Mouse (Mus musculus) intestine, embryonic 15.5 days (tissue): ENCODE data around the gene Smarcd2. TPM values are rescaled to one million over a fixed set of nuclear protein-coding genes. Genes with fewer than 3 reads are reported as not detected.

Experiments used
- ATAC-seq: fragments of 200-750 bp; cut with Nextera tagmentation; 2 replicates; pipeline ENCODE4 v1.8.0; 2017; ENCODE audit warnings: moderate TSS enrichment, moderate library complexity
- H3K27ac ChIP-seq: fragments of 300-500 bp; sonication (generic); 2 replicates; pipeline ENCODE4 v1.5.1; 2015; ENCODE audit warnings: mild to moderate bottlenecking, inconsistent platforms
- H3K27me3 ChIP-seq: fragments of 300-500 bp; sonication (generic); replicated peaks from 2 replicates; pipeline ENCODE4 v1.6.1; 2015; ENCODE audit warnings: inconsistent platforms
- H3K36me3 ChIP-seq: fragments of 300-500 bp; sonication (generic); 2 replicates; pipeline ENCODE4 v1.6.1; 2015; ENCODE audit warnings: inconsistent platforms
- H3K4me1 ChIP-seq: fragments of 300-500 bp; sonication (generic); replicated peaks from 2 replicates; pipeline ENCODE4 v1.6.1; 2015; ENCODE audit warnings: inconsistent platforms
- H3K4me2 ChIP-seq: fragments of 300-500 bp; sonication (generic); replicated peaks from 2 replicates; pipeline ENCODE4 v1.6.1; 2015; ENCODE audit warnings: mild to moderate bottlenecking, inconsistent platforms
- H3K4me3 ChIP-seq: fragments of 300-500 bp; sonication (generic); replicated peaks from 2 replicates; pipeline ENCODE4 v1.5.1; 2015; ENCODE audit warnings: inconsistent platforms
- H3K9ac ChIP-seq: fragments of 300-500 bp; sonication (generic); 2 replicates; pipeline ENCODE4 v1.6.1; 2015; ENCODE audit warnings: inconsistent platforms
- H3K9me3 ChIP-seq: fragments of 300-500 bp; sonication (generic); 2 replicates; pipeline ENCODE4 v1.6.1; 2016; ENCODE audit warnings: inconsistent platforms
- WGBS: fragments of 180-500 bp; shearing (Covaris S2); methylation state at CpG from one replicate; pipeline ENCODE4 v1.1.7; 2015; 5-methylcytosine and 5-hydroxymethylcytosine counted together
- polyA plus RNA-seq: library from polyadenylated mRNA; unstranded; fragments of >200 nt; fragmentation: Nextera tagmentation; extraction: Ambion mirVana; gene quantifications from 2 replicates; pipeline ENCODE4 v1.2.1, GENCODE M21; 2015

The Smarcd2 gene
- polyA plus RNA-seq, 1 experiment from 2014 or later = 60.6 TPM

- H3K4me2 ChIP-seq = peak overlapping the region; percentile 75
- H3K4me3 ChIP-seq = peak overlapping the region; percentile 100; the same call in 1 of the 2 replicates
- no peak overlapping the region for H3K27ac ChIP-seq
- no peaks in the 10 kb centered on the region for H3K36me3 ChIP-seq
- 88% methylated on average over 6 of the region's 6 CpGs for WGBS
- ATAC-seq = no peak
- H3K9ac ChIP-seq = 0 out of 2 replicates have a peak overlapping the region, but pooled peaks have one; percentile 54
- H3K9me3 ChIP-seq = no peaks in the 10 kb centered on the region
- peaks cover 38% of the 10 kb centered on the region for H3K4me1 ChIP-seq
- no peaks in the 10 kb centered on the region for H3K27me3 ChIP-seq
Observed at GRCm38 (mm10) chr11:106273811-106274210, 1.0 kb upstream of the Smarcd2 start.

- peaks cover 43% of the 10 kb centered on the region for H3K4me1 ChIP-seq
- H3K27ac ChIP-seq = peak overlapping the region; percentile 70
- WGBS = 8% methylated on average over 16 of the region's 16 CpGs
- peak overlapping the region; percentile 75 for H3K4me2 ChIP-seq
- no peaks in the 10 kb centered on the region for H3K27me3 ChIP-seq
- H3K4me3 ChIP-seq = peak overlapping the region; percentile 100
- no peaks in the 10 kb centered on the region for H3K36me3 ChIP-seq
- no peaks in the 10 kb centered on the region for H3K9me3 ChIP-seq
- peak; percentile 8 for ATAC-seq
- H3K9ac ChIP-seq = peak overlapping the region; percentile 54
Observed at GRCm38 (mm10) chr11:106273311-106273684, 526 bp upstream of the Smarcd2 start.

- H3K27me3 ChIP-seq = no peaks in the 10 kb centered on the region
- peak overlapping the region; percentile 100 for H3K4me3 ChIP-seq
- H3K36me3 ChIP-seq = no peaks in the 10 kb centered on the region
- ATAC-seq = peak; percentile 51
- H3K9me3 ChIP-seq = no peaks in the 10 kb centered on the region
- H3K27ac ChIP-seq = peak overlapping the region; percentile 98
- H3K4me1 ChIP-seq = peaks cover 54% of the 10 kb centered on the region
- under 1% methylated on average over 38 of the region's 41 CpGs for whole genome bisulfite sequencing
- H3K4me2 ChIP-seq = peak overlapping the region; percentile 92
- H3K9ac ChIP-seq = peak overlapping the region; percentile 100
Observed at GRCm38 (mm10) chr11:106271794-106272643, 753 bp downstream of the Smarcd2 start.

- 17% methylated on average over 5 of the region's 5 CpGs for WGBS
- no peak for ATAC-seq
- no peaks in the 10 kb centered on the region for H3K27me3 ChIP-seq
- H3K4me1 ChIP-seq = peaks cover 53% of the 10 kb centered on the region
- H3K36me3 ChIP-seq = peaks cover 7% of the 10 kb centered on the region
- H3K4me3 ChIP-seq = peak overlapping the region; percentile 100
- peak overlapping the region; percentile 100 for H3K9ac ChIP-seq
- H3K27ac ChIP-seq = peak overlapping the region; percentile 98
- no peaks in the 10 kb centered on the region for H3K9me3 ChIP-seq
- peak overlapping the region; percentile 92 for H3K4me2 ChIP-seq
Observed at GRCm38 (mm10) chr11:106271131-106271793, 1.5 kb downstream of the Smarcd2 start.

GRCm38 (mm10) chr11:106269060-106269431, 3.7 kb downstream of the Smarcd2 start:
- peak overlapping the region; percentile 47 for H3K4me2 ChIP-seq
- no peaks in the 10 kb centered on the region for H3K27me3 ChIP-seq
- no peaks in the 10 kb centered on the region for H3K9me3 ChIP-seq
- peaks cover 41% of the 10 kb centered on the region for H3K4me1 ChIP-seq
- H3K36me3 ChIP-seq = peaks cover 27% of the 10 kb centered on the region
- H3K27ac ChIP-seq = peak overlapping the region; percentile 82
- 0 out of 2 replicates have a peak overlapping the region, but pooled peaks have one; percentile 20 for H3K9ac ChIP-seq
- WGBS = 19% methylated on average over 3 of the region's 3 CpGs
- no peak for ATAC-seq
- H3K4me3 ChIP-seq = no peak overlapping the region; the same call in 1 of the 2 replicates

- peak overlapping the region; percentile 47 for H3K4me2 ChIP-seq
- 29% methylated on average over 8 of the region's 8 CpGs for WGBS
- H3K27ac ChIP-seq = peak overlapping the region; percentile 82
- ATAC-seq = no peak
- H3K27me3 ChIP-seq = no peaks in the 10 kb centered on the region
- H3K9me3 ChIP-seq = no peaks in the 10 kb centered on the region
- peak overlapping the region; percentile 39 for H3K9ac ChIP-seq
- no peak overlapping the region for H3K4me3 ChIP-seq
- H3K36me3 ChIP-seq = peaks cover 33% of the 10 kb centered on the region
- H3K4me1 ChIP-seq = peaks cover 39% of the 10 kb centered on the region
Observed at GRCm38 (mm10) chr11:106268326-106269059, 4.3 kb downstream of the Smarcd2 start.

GRCm38 (mm10) chr11:106267871-106268270, 4.9 kb downstream of the Smarcd2 start:
- Histone ChIP-seq H3K9me3 (no peaks in the 10 kb centered on the region), H3K9ac (no peak overlapping the region; the same call in 1 of the 2 replicates), H3K4me2 (peak overlapping the region; percentile 47), H3K27ac (peak overlapping the region; percentile 82), H3K36me3 (peaks cover 38% of the 10 kb centered on the region), H3K4me1 (peaks cover 39% of the 10 kb centered on the region), H3K4me3 (no peak overlapping the region), H3K27me3 (no peaks in the 10 kb centered on the region)
- 73% methylated on average over 5 of the region's 5 CpGs for WGBS
- ATAC-seq = no peak

- ATAC-seq = peak; percentile 15; the same call in 1 of the 2 replicates
- Histone ChIP-seq H3K4me2 (no peak overlapping the region), H3K9me3 (no peaks in the 10 kb centered on the region), H3K36me3 (peaks cover 42% of the 10 kb centered on the region), H3K27me3 (no peaks in the 10 kb centered on the region), H3K4me3 (no peak overlapping the region), H3K4me1 (peaks cover 39% of the 10 kb centered on the region), H3K9ac (no peak overlapping the region), H3K27ac (no peak overlapping the region)
- 74% methylated on average over 15 of the region's 15 CpGs for WGBS
Observed at GRCm38 (mm10) chr11:106267311-106267852, 5.4 kb downstream of the Smarcd2 start.

GRCm38 (mm10) chr11:106266431-106266830, 6.3 kb downstream of the Smarcd2 start:
- WGBS = 95% methylated on average over 10 of the region's 10 CpGs
- Histone ChIP-seq H3K9me3 (no peaks in the 10 kb centered on the region), H3K36me3 (peaks cover 51% of the 10 kb centered on the region), H3K27ac (no peak overlapping the region), H3K27me3 (no peaks in the 10 kb centered on the region), H3K4me2 (no peak overlapping the region), H3K4me1 (peaks cover 37% of the 10 kb centered on the region), H3K4me3 (no peak overlapping the region), H3K9ac (no peak overlapping the region)
- ATAC-seq = no peak

- H3K27me3 ChIP-seq = no peaks in the 10 kb centered on the region
- no peak overlapping the region for H3K4me3 ChIP-seq
- H3K4me1 ChIP-seq = peaks cover 31% of the 10 kb centered on the region
- no peak overlapping the region for H3K27ac ChIP-seq
- H3K4me2 ChIP-seq = no peak overlapping the region
- no peak for ATAC-seq
- H3K9me3 ChIP-seq = no peaks in the 10 kb centered on the region
- H3K9ac ChIP-seq = no peak overlapping the region
- 92% methylated on average over 4 of the region's 4 CpGs for WGBS
- peaks cover 52% of the 10 kb centered on the region for H3K36me3 ChIP-seq
Observed at GRCm38 (mm10) chr11:106265570-106265969, 7.2 kb downstream of the Smarcd2 start.

GRCm38 (mm10) chr11:106264988-106265387, 7.8 kb downstream of the Smarcd2 start:
- H3K4me2 ChIP-seq = no peak overlapping the region
- no peak overlapping the region for H3K9ac ChIP-seq
- H3K4me3 ChIP-seq = no peak overlapping the region
- H3K27ac ChIP-seq = no peak overlapping the region
- ATAC-seq = no peak
- 88% methylated on average over 15 of the region's 15 CpGs for WGBS
- H3K36me3 ChIP-seq = peaks cover 52% of the 10 kb centered on the region
- no peaks in the 10 kb centered on the region for H3K9me3 ChIP-seq
- no peaks in the 10 kb centered on the region for H3K27me3 ChIP-seq
- H3K4me1 ChIP-seq = peaks cover 25% of the 10 kb centered on the region

- H3K27me3 ChIP-seq = no peaks in the 10 kb centered on the region
- H3K4me1 ChIP-seq = peaks cover 18% of the 10 kb centered on the region
- peaks cover 52% of the 10 kb centered on the region for H3K36me3 ChIP-seq
- H3K4me3 ChIP-seq = no peak overlapping the region
- ATAC-seq = no peak
- no peak overlapping the region for H3K9ac ChIP-seq
- H3K27ac ChIP-seq = no peak overlapping the region
- H3K4me2 ChIP-seq = no peak overlapping the region
- no peaks in the 10 kb centered on the region for H3K9me3 ChIP-seq
- WGBS = 85% methylated on average over 9 of the region's 9 CpGs
Observed at GRCm38 (mm10) chr11:106263963-106264362, 8.8 kb downstream of the Smarcd2 start.
